Mouse (Mus musculus) embryonic facial prominence, embryonic 13.5 days (tissue): ENCODE measurements at regions not wholly inside any gene's neighbourhood (a gene's known extent, or its start where the extent isn't known, plus 50 kb on each side); places are given as distances from the start of the nearest gene placed in this dataset.

Experiments
- ATAC-seq: fragments of 200-750 bp; cut with Nextera tagmentation; 2 replicates; pipeline ENCODE4 v1.8.0; 2017; ENCODE audit warnings: low read depth; ENCODE audit not compliant: insufficient number of reproducible peaks, insufficient read depth, low FRiP score, low TSS enrichment
- H3K27ac ChIP-seq: fragments of 300-500 bp; sonication (generic); 2 replicates; pipeline ENCODE4 v1.5.1; 2015; ENCODE audit warnings: moderate library complexity, mild to moderate bottlenecking, inconsistent platforms
- H3K27me3 ChIP-seq: fragments of 300-500 bp; sonication (generic); 2 replicates; pipeline ENCODE4 v1.6.1; 2015; ENCODE audit warnings: mild to moderate bottlenecking, inconsistent platforms
- H3K36me3 ChIP-seq: fragments of 300-500 bp; sonication (generic); 2 replicates; pipeline ENCODE4 v1.6.1; 2015; ENCODE audit warnings: mild to moderate bottlenecking, inconsistent platforms
- H3K4me1 ChIP-seq: fragments of 300-500 bp; sonication (generic); 2 replicates; pipeline ENCODE4 v1.6.1; 2015; ENCODE audit warnings: inconsistent platforms
- H3K4me2 ChIP-seq: fragments of 300-500 bp; sonication (generic); 2 replicates; pipeline ENCODE4 v1.6.1; 2015; ENCODE audit warnings: moderate library complexity, mild to moderate bottlenecking, inconsistent platforms
- H3K4me3 ChIP-seq: fragments of 300-500 bp; sonication (generic); 2 replicates; pipeline ENCODE4 v1.5.1; 2015; ENCODE audit warnings: mild to moderate bottlenecking, inconsistent platforms
- H3K9ac ChIP-seq: fragments of 300-500 bp; sonication (generic); 2 replicates; pipeline ENCODE4 v1.6.1; 2015; ENCODE audit warnings: mild to moderate bottlenecking, inconsistent platforms
- H3K9me3 ChIP-seq: fragments of 300-500 bp; sonication (generic); 2 replicates; pipeline ENCODE4 v1.6.1; 2016; ENCODE audit warnings: inconsistent platforms
- WGBS: fragments of 180-500 bp; shearing (Covaris S2); methylation state at CpG from one replicate; pipeline ENCODE4 v1.1.7; 2015; ENCODE audit warnings: mixed read lengths; 5-methylcytosine and 5-hydroxymethylcytosine counted together

DNA sequence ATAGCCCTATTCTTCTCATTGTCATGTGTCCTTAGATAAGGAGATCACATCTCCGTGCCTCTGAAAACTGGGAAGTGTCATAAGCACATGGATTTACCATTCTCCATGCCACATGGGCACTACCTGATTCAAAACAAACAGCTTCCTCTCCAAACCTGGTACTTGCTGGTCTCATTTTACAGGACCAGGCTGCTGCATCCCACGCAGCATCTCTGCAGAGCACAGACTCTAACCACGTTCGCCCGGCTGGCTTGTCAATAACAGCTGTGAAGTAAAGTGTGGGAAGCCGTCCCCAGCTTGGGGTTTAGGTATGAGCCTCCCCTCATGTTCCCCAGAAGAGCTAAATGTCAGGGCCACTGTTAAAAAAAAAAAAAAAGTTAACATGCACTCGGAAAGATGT lies 53.0 kb upstream of the Ank start:
- no peak overlapping the region for H3K4me3 ChIP-seq
- 83% methylated on average over 7 of the region's 7 CpGs for WGBS

DNA sequence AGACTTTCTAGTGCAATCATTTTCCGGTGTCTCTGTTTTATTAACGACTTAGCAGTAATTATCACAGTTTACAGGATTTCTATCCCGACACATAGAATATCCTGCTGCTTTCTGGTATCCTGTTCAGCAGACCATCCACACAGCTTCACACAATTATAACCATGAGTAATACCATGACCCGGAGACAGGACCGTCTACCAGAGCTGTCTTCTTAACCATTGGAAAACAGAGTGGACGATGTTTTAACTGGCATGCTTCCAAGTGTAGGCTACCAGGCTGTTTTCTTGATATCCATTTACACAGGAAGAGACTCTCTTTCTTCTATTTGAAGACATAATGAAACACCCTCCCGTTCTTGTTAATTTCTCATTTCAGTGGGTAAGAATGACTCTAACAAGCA lies 51.7 kb upstream of the Ank start:
- H3K4me1 ChIP-seq = no peaks in the 10 kb centered on the region
- no peak overlapping the region for H3K27ac ChIP-seq
- 73% methylated on average over 7 of the region's 7 CpGs for WGBS
- no peak overlapping the region for H3K9ac ChIP-seq
- no peak for ATAC-seq
- no peaks in the 10 kb centered on the region for H3K27me3 ChIP-seq
- H3K9me3 ChIP-seq = no peaks in the 10 kb centered on the region
- H3K36me3 ChIP-seq = no peaks in the 10 kb centered on the region
- H3K4me3 ChIP-seq = no peak overlapping the region
- H3K4me2 ChIP-seq = no peak overlapping the region

More for the DNA sequence above, 53.0 kb upstream of the Ank start:
- Histone ChIP-seq H3K4me1 (no peaks in the 10 kb centered on the region), H3K4me2 (no peak overlapping the region), H3K27me3 (no peaks in the 10 kb centered on the region), H3K27ac (no peak overlapping the region), H3K9ac (no peak overlapping the region), H3K9me3 (no peaks in the 10 kb centered on the region), H3K36me3 (no peaks in the 10 kb centered on the region)
- ATAC-seq = no peak
